Mouse (Mus musculus) hindbrain, embryonic 11.5 days (tissue): ENCODE measurements around the gene Gm44502. TPM values are rescaled to one million over a fixed set of nuclear protein-coding genes. Genes with fewer than 3 reads are reported as not detected.

Experiments used
- ATAC-seq: fragments of 200-750 bp; cut with Nextera tagmentation; 2 replicates; pipeline ENCODE4 v1.8.0; 2017; ENCODE audit warnings: mild to moderate bottlenecking, moderate TSS enrichment, moderate library complexity; ENCODE audit not compliant: low FRiP score
- DNase-seq: peaks from one replicate; pipeline ENCODE4 v3.0.0-alpha.2; 2015; ENCODE audit warnings: low spot score
- H3K27ac ChIP-seq: fragments of 300-500 bp; sonication (generic); 2 replicates; pipeline ENCODE4 v1.5.1; 2014; ENCODE audit warnings: mild to moderate bottlenecking, low read depth, low read length
- H3K27me3 ChIP-seq: fragments of 300-500 bp; sonication (generic); 2 replicates; pipeline ENCODE4 v1.6.1; 2014; ENCODE audit warnings: mild to moderate bottlenecking, low read length, moderate library complexity, mixed read lengths; ENCODE audit not compliant: control insufficient read depth, insufficient read depth
- H3K36me3 ChIP-seq: fragments of 300-500 bp; sonication (generic); 2 replicates; pipeline ENCODE4 v1.6.1; 2014; ENCODE audit warnings: mild to moderate bottlenecking, low read length, moderate library complexity, mixed read lengths; ENCODE audit not compliant: control insufficient read depth, insufficient read depth
- H3K4me1 ChIP-seq: fragments of 300-500 bp; sonication (generic); replicated peaks from 2 replicates; pipeline ENCODE4 v1.6.1; 2014; ENCODE audit warnings: low read length, mixed read lengths; ENCODE audit not compliant: control insufficient read depth, insufficient read depth
- H3K4me2 ChIP-seq: fragments of 300-500 bp; sonication (generic); replicated peaks from 2 replicates; pipeline ENCODE4 v1.6.1; 2014; ENCODE audit warnings: mild to moderate bottlenecking, low read depth, low read length
- H3K4me3 ChIP-seq: fragments of 300-500 bp; sonication (generic); 2 replicates; pipeline ENCODE4 v1.5.1; 2014; ENCODE audit warnings: low read depth, low read length
- H3K9ac ChIP-seq: fragments of 300-500 bp; sonication (generic); 2 replicates; pipeline ENCODE4 v1.6.1; 2014; ENCODE audit warnings: low read depth, low read length
- H3K9me3 ChIP-seq: fragments of 300-500 bp; sonication (generic); 2 replicates; pipeline ENCODE4 v1.6.1; 2016; ENCODE audit warnings: low read length; ENCODE audit not compliant: control insufficient read depth
- WGBS: fragments of 180-500 bp; shearing (Covaris S2); extraction: QIAGEN DNeasy Blood & Tissue Kit; methylation state at CpG from one replicate; pipeline ENCODE4 v1.1.7; 2014; 5-methylcytosine and 5-hydroxymethylcytosine counted together
- polyA plus RNA-seq: library from polyadenylated mRNA; unstranded; fragments of >200 nt; fragmentation: Nextera tagmentation; extraction: Ambion mirVana; gene quantifications from 2 replicates; pipeline ENCODE4 v1.2.1, GENCODE M21; 2014

The Gm44502 gene
- polyA plus RNA-seq, 1 experiment from 2014 or later, result not detected

DNA sequence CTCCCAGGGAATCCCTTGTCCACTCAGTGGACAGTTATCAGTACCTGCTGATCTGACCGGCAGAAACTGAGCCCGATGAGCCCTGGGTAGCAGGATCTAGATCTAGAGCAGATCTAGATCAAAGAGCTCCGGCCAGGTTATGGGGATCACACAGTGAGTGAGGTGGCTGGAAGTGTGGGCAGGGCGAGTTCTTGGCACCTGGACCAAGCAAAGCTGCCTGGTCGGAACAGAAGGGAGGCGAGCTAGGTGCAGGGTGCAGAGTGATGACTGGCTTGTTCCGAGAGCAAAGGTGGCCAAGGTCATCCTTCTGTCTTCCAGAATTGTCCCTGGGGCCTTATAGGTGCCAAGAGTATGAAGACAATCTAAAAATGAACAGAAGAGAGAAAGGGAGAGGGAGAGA is 30.3 kb upstream of the Gm44502 start:
- Histone ChIP-seq H3K27me3 (no peaks in the 10 kb centered on the region), H3K36me3 (peaks cover 13% of the 10 kb centered on the region; the same call in 1 of the 2 replicates), H3K4me2 (no peak overlapping the region), H3K9me3 (no peaks in the 10 kb centered on the region), H3K9ac (no peak overlapping the region), H3K4me1 (peaks cover 8% of the 10 kb centered on the region; the same call in 1 of the 2 replicates), H3K27ac (no peak overlapping the region), H3K4me3 (no peak overlapping the region)
- WGBS, result 92% methylated on average over 7 of the region's 7 CpGs
- DNase-seq (no peak), ATAC-seq (no peak)

GRCm38 (mm10) chr15:89458942-89459341 is 29.4 kb upstream of the Gm44502 start:
- H3K27me3 ChIP-seq, result no peaks in the 10 kb centered on the region
- H3K9me3 ChIP-seq, result no peaks in the 10 kb centered on the region
- no peak overlapping the region for H3K9ac ChIP-seq
- peaks cover 8% of the 10 kb centered on the region; the same call in 1 of the 2 replicates for H3K4me1 ChIP-seq
- H3K36me3 ChIP-seq, result peaks cover 13% of the 10 kb centered on the region; the same call in 1 of the 2 replicates
- no peak overlapping the region for H3K4me3 ChIP-seq
- H3K4me2 ChIP-seq, result no peak overlapping the region
- no peak overlapping the region for H3K27ac ChIP-seq
- ATAC-seq (no peak), DNase-seq (no peak)
- 92% methylated on average over 15 of the region's 15 CpGs for WGBS

- 89% methylated on average over 6 of the region's 6 CpGs for WGBS
- ATAC-seq (no peak), DNase-seq (no peak)
- Histone ChIP-seq H3K4me2 (peak overlapping the region; percentile 83; the same call in 1 of the 2 replicates), H3K9ac (no peak overlapping the region), H3K9me3 (no peaks in the 10 kb centered on the region), H3K36me3 (peaks cover 7% of the 10 kb centered on the region; the same call in 1 of the 2 replicates), H3K4me3 (no peak overlapping the region; the same call in 1 of the 2 replicates), H3K27ac (no peak overlapping the region), H3K27me3 (peaks cover 7% of the 10 kb centered on the region), H3K4me1 (peaks cover 8% of the 10 kb centered on the region; the same call in 1 of the 2 replicates)
Observed at GRCm38 (mm10) chr15:89455642-89456041, 26.1 kb upstream of the Gm44502 start.

DNA sequence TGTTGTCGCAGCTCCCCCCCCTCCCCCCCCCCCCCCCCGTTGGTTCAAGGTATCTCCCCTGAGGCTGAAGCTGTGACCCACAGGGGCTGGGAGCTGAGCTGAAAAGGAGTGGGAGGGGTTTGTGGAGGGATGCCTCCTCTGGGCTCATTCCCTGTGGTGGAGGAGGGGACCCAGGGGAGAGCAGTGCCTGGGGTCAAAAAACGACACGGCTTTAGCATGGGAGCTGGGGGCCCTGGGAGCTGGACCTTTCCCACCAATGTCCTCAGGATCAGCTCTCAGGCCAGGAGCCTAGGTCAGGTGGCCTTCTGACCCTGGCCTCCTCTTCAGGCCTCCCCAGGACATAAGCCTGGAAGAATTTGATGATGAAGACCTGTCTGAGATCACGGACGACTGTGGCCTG is 25.4 kb upstream of the Gm44502 start:
- Histone ChIP-seq H3K27me3 (peaks cover 7% of the 10 kb centered on the region), H3K4me3 (peak overlapping the region; percentile 75), H3K9ac (peak overlapping the region; percentile 77), H3K36me3 (peaks cover 6% of the 10 kb centered on the region; the same call in 1 of the 2 replicates), H3K4me2 (peak overlapping the region; percentile 83), H3K4me1 (peaks cover 8% of the 10 kb centered on the region; the same call in 1 of the 2 replicates), H3K27ac (peak overlapping the region; percentile 51), H3K9me3 (no peaks in the 10 kb centered on the region)
- WGBS, result 19% methylated on average over 4 of the region's 6 CpGs
- ATAC-seq (peak; percentile 53), DNase-seq (peak; percentile 17)

GRCm38 (mm10) chr15:89453865-89454478 is 24.5 kb upstream of the Gm44502 start, which contains the start of gene Mapk8ip2:
Mapk8ip2 (plus strand) TSS chr15:89453913.
- DNase-seq (peak; percentile 74), ATAC-seq (peak; percentile 81)
- Histone ChIP-seq H3K4me3 (peak within 1 kb of the TSS; percentile 75), H3K4me1 (peaks cover 8% of the 10 kb centered on the region; the same call in 1 of the 2 replicates), H3K4me2 (peak within 1 kb of the TSS; percentile 83), H3K9me3 (no peaks in the 10 kb centered on the region), H3K27ac (peak within 1 kb of the TSS; percentile 51), H3K9ac (peak within 1 kb of the TSS; percentile 77), H3K27me3 (peaks cover 7% of the 10 kb centered on the region), H3K36me3 (peaks cover 6% of the 10 kb centered on the region; the same call in 1 of the 2 replicates)
- WGBS, result under 1% methylated on average over 46 of the region's 53 CpGs

GRCm38 (mm10) chr15:89452906-89453864 is 23.7 kb upstream of the Gm44502 start:
- Histone ChIP-seq H3K4me3 (peak overlapping the region; percentile 75), H3K9me3 (no peaks in the 10 kb centered on the region), H3K4me1 (peaks cover 8% of the 10 kb centered on the region; the same call in 1 of the 2 replicates), H3K4me2 (peak overlapping the region; percentile 83), H3K36me3 (peaks cover 6% of the 10 kb centered on the region; the same call in 1 of the 2 replicates), H3K9ac (peak overlapping the region; percentile 77), H3K27me3 (peaks cover 7% of the 10 kb centered on the region), H3K27ac (peak overlapping the region; percentile 51)
- WGBS, result 5% methylated on average over 24 of the region's 24 CpGs
- peak; percentile 74 for ATAC-seq
- DNase-seq, result peak; percentile 74

DNA sequence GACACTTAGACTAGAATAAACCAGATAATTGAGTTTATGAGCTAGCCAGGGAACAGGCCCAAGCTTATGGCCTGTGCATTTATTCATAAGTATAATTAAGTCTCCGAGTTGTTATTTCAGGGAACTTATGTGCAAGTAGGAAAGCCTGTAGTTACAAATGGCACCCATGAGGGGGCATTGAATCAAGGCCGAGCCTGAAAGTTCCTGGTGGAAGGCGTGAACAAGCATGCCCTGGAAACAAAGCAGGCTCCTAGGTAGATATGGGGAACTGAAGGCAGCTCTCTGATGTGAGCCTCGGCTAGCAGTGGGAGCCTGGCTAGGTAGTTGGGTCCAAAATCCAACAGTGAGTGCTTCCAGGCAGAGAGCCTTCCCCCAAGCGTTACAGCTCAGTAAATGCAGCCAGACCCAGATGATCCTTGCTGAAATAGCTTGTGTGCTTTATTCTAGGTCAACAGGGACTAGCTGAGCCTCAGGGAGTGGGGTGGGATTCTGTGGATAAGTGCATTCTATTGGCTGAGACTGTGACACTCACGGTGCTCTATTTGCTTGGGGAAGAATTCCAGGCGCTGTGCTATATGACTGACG is 13.1 kb upstream of the Gm44502 start:
- Histone ChIP-seq H3K9ac (no peak overlapping the region), H3K27ac (no peak overlapping the region), H3K4me3 (no peak overlapping the region), H3K27me3 (no peaks in the 10 kb centered on the region), H3K9me3 (no peaks in the 10 kb centered on the region), H3K4me1 (no peaks in the 10 kb centered on the region), H3K4me2 (no peak overlapping the region), H3K36me3 (no peaks in the 10 kb centered on the region)
- peak; percentile 26 for DNase-seq
- 45% methylated on average over 8 of the region's 8 CpGs for WGBS
- ATAC-seq, result no peak

DNA sequence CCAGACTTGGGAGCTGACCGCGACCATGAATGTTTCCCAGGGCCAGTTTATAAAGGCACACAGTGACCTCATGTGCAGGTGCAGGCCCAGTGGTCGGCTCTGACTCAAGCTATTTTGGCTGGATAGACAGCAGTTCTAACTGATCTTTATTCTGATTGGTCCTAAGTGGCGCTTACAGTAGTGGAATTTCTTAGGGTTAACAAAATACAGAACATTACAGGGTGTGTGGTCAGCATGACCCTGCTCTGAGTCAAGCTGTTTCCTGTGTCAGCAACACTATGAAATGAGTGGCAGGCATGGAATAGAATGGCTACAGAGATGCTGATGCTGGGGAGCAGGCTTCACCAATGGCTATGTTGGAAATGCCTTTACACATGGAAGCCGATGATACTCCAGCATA is 6.4 kb upstream of the Gm44502 start:
- ATAC-seq, result no peak
- 89% methylated on average over 5 of the region's 5 CpGs for WGBS
- no peaks in the 10 kb centered on the region for H3K4me1 ChIP-seq

More for the DNA sequence above, 6.4 kb upstream of the Gm44502 start:
- Histone ChIP-seq H3K9ac (no peak overlapping the region), H3K36me3 (no peaks in the 10 kb centered on the region), H3K27ac (no peak overlapping the region), H3K9me3 (no peaks in the 10 kb centered on the region), H3K27me3 (no peaks in the 10 kb centered on the region), H3K4me3 (no peak overlapping the region), H3K4me2 (no peak overlapping the region)
- DNase-seq, result no peak
